Mouse (Mus musculus): ENCODE results near the gene Runx1.

The Runx1 gene

GRCm38 (mm10) chr16:92654294-92654950, 171.5 kb downstream of the Runx1 start:
- DNase-seq (ENCODE audit: low spot score) = no peak

- no peak for DNase-seq (ENCODE audit: low spot score)
Measured at GRCm38 (mm10) chr16:92653816-92654215, 172.1 kb downstream of the Runx1 start.

DNA sequence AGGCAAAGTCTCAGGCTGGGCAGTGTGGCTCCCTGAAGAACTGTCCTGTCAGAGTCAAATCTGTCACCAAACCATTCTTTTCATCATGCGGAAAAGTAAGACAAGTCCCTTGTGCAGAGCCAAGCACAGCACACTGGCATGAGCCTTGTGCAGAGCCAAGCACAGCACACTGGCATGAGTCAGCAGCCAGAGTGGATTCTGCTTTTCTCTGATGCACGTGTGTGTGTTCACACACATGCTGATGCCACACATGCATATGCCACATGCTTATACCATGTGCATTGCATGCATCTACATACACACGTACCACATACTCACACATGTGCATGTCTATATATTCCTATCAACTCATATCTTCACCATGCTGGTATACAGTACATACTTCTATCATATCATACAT, 174.7 kb downstream of the Runx1 start:
- no peak for DNase-seq (ENCODE audit: low spot score)

DNA sequence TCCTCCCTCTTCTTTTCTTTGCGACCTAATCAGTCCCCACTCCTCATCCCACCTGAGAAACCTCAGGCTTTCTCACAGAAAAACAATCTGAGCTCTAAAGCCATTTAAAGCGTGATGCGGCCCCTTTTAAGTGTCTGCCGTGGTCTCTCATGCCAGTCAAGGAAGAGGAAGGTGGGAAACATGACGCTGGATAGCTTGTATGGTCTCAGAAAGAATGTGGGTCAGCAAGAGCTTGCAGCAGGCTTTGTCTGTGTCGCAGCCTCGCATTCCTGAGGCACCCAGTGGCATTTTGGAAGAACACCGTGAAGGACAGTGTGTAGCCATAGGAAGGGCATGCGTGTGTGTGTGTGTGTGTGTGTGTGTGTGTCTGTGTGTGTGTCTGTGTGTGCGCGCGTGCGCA, 179.8 kb downstream of the Runx1 start:
- DNase-seq (ENCODE audit: low spot score) = no peak

DNA sequence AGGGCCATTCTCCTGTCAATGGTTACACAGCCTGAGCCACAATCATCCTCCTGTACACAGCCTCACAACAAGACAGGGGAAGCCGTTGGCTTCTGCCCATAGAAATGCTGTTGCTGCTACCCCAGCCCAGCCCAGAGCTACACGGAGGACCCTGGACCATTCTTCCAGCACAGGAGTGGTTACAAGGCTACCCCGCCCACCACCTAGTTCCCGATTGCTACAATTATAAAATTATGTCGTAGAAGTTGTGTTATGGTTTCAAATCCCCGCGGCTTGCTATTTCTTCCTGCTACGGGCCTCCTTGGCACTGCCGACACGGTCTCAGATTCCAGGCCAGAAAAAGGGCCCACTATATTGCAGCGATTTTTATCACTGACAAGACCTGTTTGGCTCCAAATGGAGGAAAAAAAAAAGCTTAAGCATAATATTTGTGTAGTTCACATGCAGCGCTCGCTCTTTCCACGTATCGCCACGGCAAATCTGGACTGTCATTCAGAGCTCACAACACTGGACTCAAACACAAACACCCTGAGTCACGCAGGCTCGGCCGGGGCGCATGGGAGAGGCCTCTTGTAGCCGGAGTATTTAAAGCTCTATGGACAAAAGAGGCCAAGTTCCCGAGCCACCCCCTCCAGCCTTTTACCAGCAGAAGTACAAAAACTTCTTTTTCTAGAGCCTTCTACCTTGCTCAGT, 180.4 kb downstream of the Runx1 start:
- DNase-seq (ENCODE audit: low spot score) = no peak

- DNase-seq (ENCODE audit: low spot score) = no peak
Measured at GRCm38 (mm10) chr16:92644718-92645422, 181.1 kb downstream of the Runx1 start.

DNA sequence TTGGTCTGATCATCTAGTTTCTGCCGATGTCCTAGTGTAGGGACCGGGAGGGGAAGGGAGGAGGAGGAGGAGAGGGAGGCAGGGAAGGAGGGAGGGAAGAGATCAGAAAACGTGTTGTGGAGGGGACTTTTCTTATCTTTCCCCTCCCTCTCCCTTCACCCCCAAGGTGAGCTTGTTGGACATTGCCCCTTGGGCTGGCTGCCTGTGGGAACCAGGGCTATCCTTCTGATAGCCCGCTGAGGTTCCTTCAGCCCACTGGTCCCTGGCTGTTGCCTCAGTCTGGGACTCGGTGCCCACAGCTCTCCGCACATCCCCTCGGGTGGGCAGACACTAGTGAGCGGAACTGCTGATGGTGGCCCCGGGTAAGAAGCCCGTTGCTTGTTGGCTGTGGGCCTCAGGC, 181.6 kb downstream of the Runx1 start:
- no peak for DNase-seq (ENCODE audit: low spot score)

DNA sequence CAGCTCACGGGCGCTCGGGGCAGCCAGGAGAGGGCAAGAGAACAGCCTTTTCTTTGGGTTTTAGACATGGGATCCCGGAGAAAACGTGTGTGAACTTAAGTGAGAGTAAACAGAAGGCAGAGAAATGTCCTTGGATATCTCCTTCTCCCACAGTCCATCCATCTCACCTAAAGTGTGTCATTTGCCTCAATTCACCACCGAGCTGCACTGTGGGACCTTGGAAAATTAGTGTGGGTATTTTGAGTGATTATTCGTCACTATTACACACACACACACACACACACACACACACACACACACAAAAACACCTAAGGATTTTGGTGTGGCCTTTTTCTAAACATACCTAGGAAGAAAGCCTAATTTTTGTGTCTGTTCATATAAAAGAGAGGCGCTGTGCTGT, 183.7 kb downstream of the Runx1 start:
- DNase-seq (ENCODE audit: low spot score) = no peak

- no peak for DNase-seq (ENCODE audit: low spot score)
Measured at GRCm38 (mm10) chr16:92641053-92641452, 184.9 kb downstream of the Runx1 start.

DNA sequence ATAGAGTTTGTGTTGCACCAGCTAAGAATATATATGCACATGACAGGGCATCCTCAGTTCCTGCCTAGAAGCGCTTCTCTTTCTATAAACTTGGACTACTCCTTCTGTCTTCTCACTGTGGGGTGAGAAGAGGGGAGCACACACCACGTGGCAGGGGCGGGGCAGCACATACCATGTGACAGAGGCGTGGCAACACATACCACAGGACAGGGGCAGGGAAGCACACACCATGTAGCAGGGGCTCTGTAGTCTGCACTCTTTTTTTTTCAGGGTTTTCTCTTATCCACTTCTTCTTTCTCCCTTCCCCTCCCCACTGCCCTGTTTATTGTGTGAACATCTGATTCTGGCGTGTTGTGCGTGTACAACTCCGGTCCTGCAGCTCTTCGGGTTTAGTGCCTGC, 186.9 kb downstream of the Runx1 start:
- no peak for DNase-seq (ENCODE audit: low spot score)

DNA sequence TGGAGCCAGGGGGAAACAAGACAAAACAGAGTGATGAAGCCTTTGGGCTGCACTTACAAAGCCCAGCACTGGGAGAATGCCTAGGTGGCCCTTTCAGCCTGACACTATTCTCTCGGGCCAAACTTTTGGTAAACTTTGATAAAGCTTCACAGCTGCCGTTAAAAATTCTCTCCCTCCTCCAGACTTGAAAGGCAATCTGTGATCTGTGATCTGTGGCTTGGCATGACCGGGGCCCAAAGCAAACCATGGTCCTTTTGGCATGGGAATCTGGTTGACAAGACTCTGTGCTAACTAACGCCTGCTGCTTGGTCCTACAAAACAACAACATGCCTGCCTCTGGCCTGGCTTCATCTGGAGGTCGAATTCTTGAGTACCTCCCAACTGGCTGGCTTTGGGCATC, 188.9 kb downstream of the Runx1 start:
- DNase-seq (ENCODE audit: low spot score) = no peak

GRCm38 (mm10) chr16:92632115-92632763, 193.7 kb downstream of the Runx1 start:
- no peak for DNase-seq (ENCODE audit: low spot score)

DNA sequence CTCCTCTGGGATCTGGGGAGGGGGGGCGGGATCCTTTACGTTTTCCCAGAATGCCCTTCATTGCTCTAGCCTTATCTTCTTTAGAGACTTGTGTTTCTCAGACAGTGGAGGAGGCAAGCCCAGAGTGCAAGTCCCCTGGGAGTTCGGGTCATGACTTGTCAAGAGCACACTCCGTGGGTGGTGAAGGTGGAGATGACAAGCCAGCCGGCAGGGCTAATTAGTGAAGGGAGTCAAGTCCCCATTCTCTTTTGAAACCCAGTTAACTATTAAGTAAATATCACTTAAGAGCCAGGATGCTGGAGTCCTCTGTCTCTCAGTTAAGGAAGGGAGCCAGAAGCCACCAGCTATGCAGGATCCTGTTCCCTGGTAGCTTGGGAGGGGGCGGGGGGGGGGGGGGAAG, 194.3 kb downstream of the Runx1 start:
- DNase-seq (ENCODE audit: low spot score) = no peak

DNA sequence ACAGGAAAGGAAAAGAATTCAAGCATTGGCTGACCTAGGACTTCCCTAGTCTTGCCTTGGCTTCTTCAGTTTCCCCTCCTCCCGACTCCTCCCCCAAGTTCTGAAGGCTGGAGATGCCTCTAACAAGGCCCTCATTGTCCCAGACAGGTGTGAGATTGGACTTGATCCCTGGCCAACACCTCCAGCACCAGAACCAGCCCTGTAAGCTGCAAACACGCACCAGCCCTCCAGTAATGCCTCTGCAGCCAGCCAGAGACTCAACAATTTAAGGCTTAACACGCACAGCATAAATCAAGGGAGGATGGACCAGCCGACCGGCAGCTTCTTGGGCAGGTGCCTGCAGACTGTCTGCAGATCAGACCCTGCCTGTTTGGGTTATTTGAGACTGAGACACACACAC, 195.0 kb downstream of the Runx1 start:
- DNase-seq (ENCODE audit: low spot score) = no peak

DNA sequence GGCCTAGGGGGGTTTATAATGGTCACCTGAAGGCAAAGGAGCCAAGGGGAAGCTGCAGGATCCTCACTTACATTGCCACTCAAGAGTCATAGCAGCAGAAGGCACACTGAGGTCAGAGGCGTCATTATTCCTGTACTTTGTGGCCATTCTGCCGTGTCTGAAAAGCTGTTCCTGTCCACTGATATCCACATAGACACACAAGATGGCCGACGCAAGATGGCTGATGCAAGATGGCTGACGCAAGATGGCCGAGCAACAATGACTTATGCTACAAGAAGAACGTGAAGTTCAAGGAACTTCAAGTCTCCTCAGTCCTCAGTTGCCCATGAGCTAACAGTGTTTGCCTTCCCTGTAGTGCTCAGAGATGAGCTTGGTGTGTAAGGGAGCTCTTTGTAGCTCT, 196.1 kb downstream of the Runx1 start:
- DNase-seq (ENCODE audit: low spot score) = no peak

GRCm38 (mm10) chr16:92627262-92627661, 198.7 kb downstream of the Runx1 start:
- DNase-seq (ENCODE audit: low spot score) = no peak

GRCm38 (mm10) chr16:92623953-92624352, 202.0 kb downstream of the Runx1 start:
- DNase-seq (ENCODE audit: low spot score) = no peak

- DNase-seq (ENCODE audit: low spot score) = no peak
Measured at GRCm38 (mm10) chr16:92621859-92622258, 204.1 kb downstream of the Runx1 start.

- no peak for DNase-seq (ENCODE audit: low spot score)
Measured at GRCm38 (mm10) chr16:92620841-92621518, 205.0 kb downstream of the Runx1 start.

GRCm38 (mm10) chr16:92616839-92617238, 209.1 kb downstream of the Runx1 start:
- DNase-seq (ENCODE audit: low spot score) = no peak

DNA sequence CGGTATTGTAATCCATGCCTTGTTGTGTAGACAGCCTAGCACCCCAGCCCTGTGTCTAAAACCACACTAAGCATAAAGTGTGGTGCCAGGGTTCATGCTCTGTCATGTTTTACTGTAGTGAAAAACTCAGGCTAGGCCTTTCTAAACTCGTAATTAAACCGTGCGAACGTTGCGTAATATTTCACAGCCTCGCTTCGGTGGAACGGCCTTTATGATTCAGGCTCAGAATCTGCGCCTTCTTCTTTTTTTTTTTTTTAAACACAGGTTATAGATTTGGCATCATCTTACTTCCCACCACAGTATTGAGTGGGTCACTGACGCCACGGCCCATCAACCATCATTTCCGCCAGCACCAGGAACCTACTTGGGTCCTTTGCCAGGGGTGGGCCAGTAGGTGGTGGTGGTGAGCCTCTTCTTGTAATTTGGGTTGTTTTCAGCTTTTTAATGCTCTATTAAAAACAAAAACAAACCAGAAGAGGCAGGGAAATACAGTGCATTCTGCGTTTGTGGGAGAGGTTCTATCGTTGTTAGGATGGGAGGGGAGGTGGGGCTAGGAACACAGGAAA, 210.6 kb downstream of the Runx1 start:
- DNase-seq (ENCODE audit: low spot score) = no peak

DNA sequence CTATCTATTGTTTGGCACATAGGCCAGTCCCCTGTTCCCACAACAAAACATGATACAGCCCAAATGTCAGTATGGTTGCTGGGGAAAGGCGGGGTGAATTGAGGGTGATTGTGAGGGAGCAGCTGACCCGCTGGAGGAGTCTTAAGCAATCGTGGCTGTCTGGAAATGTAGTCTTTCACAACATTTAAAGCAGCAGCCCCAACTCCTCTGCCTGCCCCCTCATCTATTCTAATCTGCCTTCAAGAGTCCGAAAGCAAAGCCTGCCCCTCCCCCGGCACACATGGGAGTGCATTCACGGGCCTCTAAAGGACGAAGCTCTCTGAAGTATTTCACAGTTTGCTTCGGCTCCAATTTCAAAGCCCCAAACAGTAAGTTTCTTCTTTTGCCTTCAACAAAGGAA, 213.4 kb downstream of the Runx1 start:
- DNase-seq (ENCODE audit: low spot score) = no peak

Measured in left cerebral cortex, adult 11 months (tissue).